Mouse (Mus musculus): ENCODE measurements at regions not wholly inside any gene's neighbourhood (a gene's known extent, or its start where the extent isn't known, plus 50 kb on each side); places are given as distances from the start of the nearest gene placed in this dataset.

DNA sequence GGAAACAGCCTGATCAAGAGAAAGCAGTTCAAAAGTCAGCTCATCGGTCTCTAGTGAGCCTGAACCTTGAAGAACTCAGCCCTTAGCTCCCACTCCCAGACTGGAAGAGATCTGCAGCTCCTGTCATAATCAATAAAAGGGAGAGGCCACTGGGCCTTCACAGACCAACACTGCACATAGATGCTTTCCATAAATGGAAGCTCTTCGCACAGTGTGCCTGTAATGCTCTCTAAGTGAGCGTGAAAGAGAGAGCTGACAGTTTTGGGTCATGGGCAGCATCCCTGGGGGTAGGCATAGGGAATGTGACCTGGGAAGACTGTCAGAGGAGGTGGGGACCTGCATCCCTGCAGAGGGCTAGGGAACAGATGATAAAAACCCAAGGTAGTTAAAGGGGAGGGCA, 551.9 kb upstream of the Cdh11 start:
- no peak for DNase-seq
- intact Hi-C loops (cut with DNase I; ENCODE audit: low total_unique reads), result no loop called here

- intact Hi-C loops (cut with DNase I; ENCODE audit: low total_unique reads), result no loop called here
- DNase-seq, result no peak
Measured at GRCm38 (mm10) chr8:103339042-103339441, 553.6 kb upstream of the Cdh11 start.

DNA sequence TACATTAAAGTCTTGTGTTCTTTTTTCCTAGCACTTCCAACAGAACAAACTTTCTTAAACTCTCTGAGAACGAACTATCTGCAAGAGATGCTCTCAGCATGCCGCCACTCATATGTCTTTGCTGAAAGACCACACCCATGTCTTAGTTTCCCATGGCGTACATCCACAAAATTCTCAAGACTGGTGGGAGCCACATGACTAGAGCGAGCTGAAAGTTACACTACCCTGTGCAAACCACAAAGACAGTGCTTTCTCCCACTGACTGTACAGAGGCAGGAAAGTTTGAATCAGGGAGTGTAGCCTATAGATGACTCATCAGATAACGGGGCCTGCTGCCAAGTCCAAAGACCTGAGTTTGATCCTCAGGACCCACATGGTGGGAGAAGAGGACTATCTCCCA, 554.5 kb upstream of the Cdh11 start:
- no peak for DNase-seq
- intact Hi-C loops (cut with DNase I; ENCODE audit: low total_unique reads), result no loop called here

GRCm38 (mm10) chr8:103343891-103344290, 558.4 kb upstream of the Cdh11 start:
- intact Hi-C loops (cut with DNase I; ENCODE audit: low total_unique reads), result no loop called here
- no peak for DNase-seq

DNA sequence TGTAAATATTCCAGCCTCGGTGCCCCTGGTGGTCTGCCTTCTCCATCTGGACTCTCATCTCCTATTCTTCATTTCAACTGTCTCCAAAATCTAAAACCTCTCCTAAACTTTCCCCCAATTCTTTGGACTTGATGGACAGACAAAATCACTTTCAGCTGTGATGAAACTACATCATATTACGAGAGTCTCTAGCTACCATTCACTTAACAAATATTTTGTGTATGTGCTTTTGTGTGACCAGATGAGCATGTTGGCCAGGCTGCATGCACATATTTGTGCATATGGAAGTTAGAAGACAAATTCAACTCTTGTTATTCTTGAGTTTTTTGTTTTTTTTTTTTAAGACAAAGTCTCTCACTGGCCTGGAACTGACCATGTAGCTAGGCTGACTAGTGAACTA, 559.4 kb upstream of the Cdh11 start:
- intact Hi-C loops (cut with DNase I; ENCODE audit: low total_unique reads), result no loop called here
- DNase-seq, result no peak

GRCm38 (mm10) chr8:103347158-103347871, 561.9 kb upstream of the Cdh11 start:
- intact Hi-C loops (cut with DNase I; ENCODE audit: low total_unique reads), result no loop called here
- no peak for DNase-seq

- intact Hi-C loops (cut with DNase I; ENCODE audit: low total_unique reads), result no loop called here
- peak; percentile 6 for DNase-seq
Measured at GRCm38 (mm10) chr8:103361713-103362112, 576.3 kb upstream of the Cdh11 start.

DNA sequence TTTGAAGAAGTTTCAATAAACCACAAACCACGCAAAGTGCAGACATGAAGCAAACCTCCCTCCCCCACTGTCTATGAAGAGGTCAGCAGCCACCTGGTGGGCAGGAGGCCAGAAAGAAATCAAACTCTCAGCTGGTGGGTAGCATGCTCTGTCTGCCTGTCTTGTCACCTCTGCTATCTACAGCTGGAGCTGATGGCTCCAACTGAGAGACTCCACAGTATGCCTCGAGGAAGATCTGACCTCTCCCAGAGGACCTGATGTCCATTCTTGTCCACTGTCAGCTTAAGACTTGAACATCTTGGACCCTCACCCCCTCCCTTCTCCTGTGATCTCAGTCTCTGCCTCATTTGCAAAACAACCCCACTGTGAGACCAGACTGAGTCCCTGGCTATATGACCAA, 585.0 kb upstream of the Cdh11 start:
- intact Hi-C loops (cut with DNase I; ENCODE audit: low total_unique reads), result no loop called here
- DNase-seq, result no peak

DNA sequence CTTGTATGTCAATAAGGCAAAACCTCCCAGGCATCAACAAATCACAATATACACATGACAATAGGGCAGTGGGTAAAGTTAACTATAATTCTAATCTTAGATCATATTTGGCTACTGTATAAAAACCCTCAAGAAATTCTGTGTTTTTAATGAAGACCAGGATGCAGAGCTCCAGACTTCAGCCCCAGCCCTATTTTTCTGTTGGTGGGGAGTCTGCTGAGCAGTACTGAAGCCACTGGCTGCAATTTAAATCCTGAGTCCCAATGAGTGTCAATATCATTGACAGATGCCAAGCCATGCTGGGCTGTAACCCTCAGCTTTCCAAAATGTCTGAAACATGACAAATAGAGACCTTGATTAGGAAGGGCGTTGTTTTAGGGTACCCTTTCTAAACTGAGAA, 587.6 kb upstream of the Cdh11 start:
- intact Hi-C loops (cut with DNase I; ENCODE audit: low total_unique reads), result no loop called here
- DNase-seq, result peak; percentile 21

- no peak for DNase-seq
- intact Hi-C loops (cut with DNase I; ENCODE audit: low total_unique reads), result no loop called here
Measured at GRCm38 (mm10) chr8:103374151-103374550, 588.7 kb upstream of the Cdh11 start.

DNA sequence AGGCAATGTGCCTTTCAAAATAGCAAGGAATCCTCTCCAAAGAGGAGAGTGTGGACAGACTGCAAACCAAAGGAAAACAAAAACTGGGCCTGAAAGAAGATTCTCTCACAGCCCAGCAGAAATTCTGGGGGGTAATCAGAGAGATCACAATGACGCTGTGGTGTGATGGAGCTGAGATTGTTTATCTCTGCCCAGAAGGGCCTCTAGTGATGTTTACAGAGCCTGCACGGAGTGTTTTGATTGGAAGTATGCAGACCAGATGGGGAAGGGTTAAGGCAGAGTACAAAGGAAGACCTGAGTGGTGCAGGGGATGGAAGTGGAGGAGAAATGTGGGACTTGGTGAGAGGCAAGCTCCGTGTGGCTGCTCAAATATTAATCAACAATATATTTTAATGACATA, 593.1 kb upstream of the Cdh11 start:
- intact Hi-C loops (cut with DNase I; ENCODE audit: low total_unique reads), result no loop called here
- DNase-seq, result no peak

DNA sequence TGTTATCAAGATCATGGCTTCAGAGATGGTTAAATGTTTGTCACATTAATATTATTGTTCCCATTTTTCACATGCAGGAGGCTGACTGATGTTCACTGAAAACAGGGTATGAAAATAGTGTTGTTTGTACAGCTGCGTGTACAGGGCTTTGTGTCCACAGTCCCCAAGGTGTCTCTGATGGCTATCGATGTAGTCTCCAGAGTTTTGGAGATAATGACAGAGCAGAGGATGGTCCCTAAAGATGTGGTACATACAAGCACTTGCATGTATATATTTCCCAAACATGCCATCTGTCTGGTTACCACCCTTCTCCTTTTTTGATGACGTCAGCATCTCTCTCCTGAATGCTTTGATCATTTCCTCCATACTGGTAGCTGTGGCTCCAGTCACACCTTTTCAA, 596.1 kb upstream of the Cdh11 start:
- DNase-seq, result no peak
- intact Hi-C loops (cut with DNase I; ENCODE audit: low total_unique reads), result no loop called here

- intact Hi-C loops (cut with DNase I; ENCODE audit: low total_unique reads), result no loop called here
- no peak for DNase-seq
Measured at GRCm38 (mm10) chr8:103391359-103391758, 605.9 kb upstream of the Cdh11 start.

GRCm38 (mm10) chr8:103395316-103395715, 609.9 kb upstream of the Cdh11 start:
- no peak for DNase-seq
- intact Hi-C loops (cut with DNase I; ENCODE audit: low total_unique reads), result no loop called here

GRCm38 (mm10) chr8:103398179-103398578, 612.7 kb upstream of the Cdh11 start:
- no peak for DNase-seq
- intact Hi-C loops (cut with DNase I; ENCODE audit: low total_unique reads), result no loop called here

- intact Hi-C loops (cut with DNase I; ENCODE audit: low total_unique reads), result no loop called here
- no peak for DNase-seq
Measured at GRCm38 (mm10) chr8:103399466-103399865, 614.0 kb upstream of the Cdh11 start.

GRCm38 (mm10) chr8:103400143-103400542, 614.7 kb upstream of the Cdh11 start:
- DNase-seq, result no peak
- intact Hi-C loops (cut with DNase I; ENCODE audit: low total_unique reads), result no loop called here

DNA sequence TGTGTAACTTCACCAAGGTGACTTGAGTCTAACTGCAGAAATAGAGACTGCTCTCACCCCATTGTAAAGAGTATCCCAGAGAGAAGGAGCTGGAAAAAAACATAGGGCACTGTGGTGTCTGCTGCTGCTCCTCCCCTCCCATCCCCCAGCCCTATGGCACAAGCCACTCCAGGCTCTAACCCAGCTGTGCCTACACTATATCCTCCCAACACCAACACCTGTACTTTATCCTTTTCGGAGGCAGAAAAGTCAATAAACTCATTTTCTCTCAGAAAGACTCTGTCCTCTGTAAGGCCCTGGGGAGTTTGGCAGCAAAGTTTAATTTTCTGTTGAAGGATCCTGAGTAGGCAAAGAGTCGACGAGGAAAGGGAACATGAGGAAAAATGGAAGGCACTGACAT, 617.3 kb upstream of the Cdh11 start:
- intact Hi-C loops (cut with DNase I; ENCODE audit: low total_unique reads), result no loop called here
- DNase-seq, result no peak

- intact Hi-C loops (cut with DNase I; ENCODE audit: low total_unique reads), result no loop called here
- DNase-seq, result no peak
Measured at GRCm38 (mm10) chr8:103403826-103404225, 618.4 kb upstream of the Cdh11 start.

- DNase-seq, result no peak
- intact Hi-C loops (cut with DNase I; ENCODE audit: low total_unique reads), result no loop called here
Measured at GRCm38 (mm10) chr8:103405787-103406186, 620.3 kb upstream of the Cdh11 start.

- DNase-seq, result no peak
- intact Hi-C loops (cut with DNase I; ENCODE audit: low total_unique reads), result no loop called here
Measured at GRCm38 (mm10) chr8:103406921-103407320, 621.5 kb upstream of the Cdh11 start.

- intact Hi-C loops (cut with DNase I; ENCODE audit: low total_unique reads), result no loop called here
- no peak for DNase-seq
Measured at GRCm38 (mm10) chr8:103407631-103408030, 622.2 kb upstream of the Cdh11 start.
